Mouse (Mus musculus) ovary, postnatal 14 days (tissue): ENCODE measurements around the gene Sema3d.
A peak's percentile ranks its signal among the peaks of the same experiment; 100 is the strongest.

Experiments
- DNase-seq: peaks from one replicate; pipeline ENCODE4 v3.0.0; 2022; ENCODE audit warnings: low spot score

Sema3d gene

GRCm38 (mm10) chr5:12499037-12499436 is 115.9 kb downstream of the Sema3d start:
- no peak for DNase-seq

GRCm38 (mm10) chr5:12499791-12500504 is 116.8 kb downstream of the Sema3d start:
- no peak for DNase-seq

GRCm38 (mm10) chr5:12512471-12512870 is 129.3 kb downstream of the Sema3d start:
- DNase-seq: no peak

GRCm38 (mm10) chr5:12515283-12515682 is 132.1 kb downstream of the Sema3d start:
- DNase-seq: no peak

GRCm38 (mm10) chr5:12525235-12525767 is 142.1 kb downstream of the Sema3d start:
- DNase-seq: no peak

GRCm38 (mm10) chr5:12528596-12528995 is 145.4 kb downstream of the Sema3d start:
- DNase-seq: no peak

- DNase-seq: no peak
These were observed 146.6 kb downstream of the Sema3d start for GRCm38 (mm10) chr5:12529771-12530170.

- DNase-seq: peak; percentile 11
These were observed 158.1 kb downstream of the Sema3d start for GRCm38 (mm10) chr5:12541268-12541667.

- no peak for DNase-seq
These were observed 166.0 kb downstream of the Sema3d start for GRCm38 (mm10) chr5:12549046-12549669.

- DNase-seq: no peak
These were observed 172.2 kb downstream of the Sema3d start for GRCm38 (mm10) chr5:12555401-12555800.

- no peak for DNase-seq
These were observed 174.7 kb downstream of the Sema3d start for GRCm38 (mm10) chr5:12557889-12558288.

- no peak for DNase-seq
These were observed 178.6 kb downstream of the Sema3d start for GRCm38 (mm10) chr5:12561740-12562139.

- peak; percentile 38 for DNase-seq
These were observed 179.0 kb downstream of the Sema3d start for GRCm38 (mm10) chr5:12562204-12562603.

- no peak for DNase-seq
These were observed 179.9 kb downstream of the Sema3d start for GRCm38 (mm10) chr5:12563132-12563531.

- no peak for DNase-seq
These were observed 181.5 kb downstream of the Sema3d start for GRCm38 (mm10) chr5:12564602-12565220.

- DNase-seq: no peak
These were observed 183.4 kb downstream of the Sema3d start for GRCm38 (mm10) chr5:12566568-12566967.

- no peak for DNase-seq
These were observed 191.4 kb downstream of the Sema3d start for GRCm38 (mm10) chr5:12574551-12574950.

- DNase-seq: no peak
These were observed 192.1 kb downstream of the Sema3d start for GRCm38 (mm10) chr5:12575262-12575661.

GRCm38 (mm10) chr5:12579752-12580151 is 196.6 kb downstream of the Sema3d start:
- no peak for DNase-seq

GRCm38 (mm10) chr5:12582540-12582939 is 199.4 kb downstream of the Sema3d start:
- no peak for DNase-seq

- DNase-seq: no peak
These were observed 200.2 kb downstream of the Sema3d start for GRCm38 (mm10) chr5:12583293-12583834.

- no peak for DNase-seq
These were observed 201.7 kb downstream of the Sema3d start for GRCm38 (mm10) chr5:12584886-12585285.
